Mouse (Mus musculus) spleen, adult 18-20 months (tissue): ENCODE data around the gene Gm29110.
"Not testable (repeated sequence)": the region's sequence is repeated elsewhere in the genome, so short reads cannot be mapped to it uniquely, and the experiment has no call there.

Experiments used
- DNase-seq, 2 experiments: peaks; one replicate each; pipeline ENCODE4 v3.0.0; 2022; ENCODE audit warnings: mixed read lengths in 2 of 2

The Gm29110 gene

DNA sequence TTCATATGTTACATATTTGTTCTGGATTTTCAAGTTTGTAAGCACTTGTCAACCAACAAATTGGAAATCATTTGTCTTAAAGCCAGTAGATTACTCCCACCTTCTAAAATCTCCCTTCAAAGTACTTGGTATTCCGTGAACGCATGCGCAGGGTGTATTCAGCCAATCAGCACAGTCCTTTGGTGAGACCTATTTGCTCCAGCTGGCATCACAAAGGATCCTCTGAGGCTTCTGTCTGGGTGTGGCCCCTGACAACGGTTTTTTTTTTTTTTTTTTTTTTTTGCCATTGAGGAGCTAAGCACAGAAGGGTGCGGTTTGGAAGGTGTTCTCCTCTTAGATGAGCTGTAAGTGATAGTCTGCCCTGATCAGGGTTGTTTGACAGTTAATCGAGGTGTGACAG is at the start of gene Gm29110:
Gene Gm29110, plus strand, starts transcription at position 301 of the 400 bp plus-strand sequence.
- DNase-seq = not testable (repeated sequence)
